Mouse (Mus musculus): ENCODE measurements around the gene Frrs1l.

Gene Frrs1l

GRCm38 (mm10) chr4:56914338-56914737 is 75.9 kb downstream of the Frrs1l start:
- peak; percentile 56 for DNase-seq (ENCODE audit: low read depth, low spot score)

DNA sequence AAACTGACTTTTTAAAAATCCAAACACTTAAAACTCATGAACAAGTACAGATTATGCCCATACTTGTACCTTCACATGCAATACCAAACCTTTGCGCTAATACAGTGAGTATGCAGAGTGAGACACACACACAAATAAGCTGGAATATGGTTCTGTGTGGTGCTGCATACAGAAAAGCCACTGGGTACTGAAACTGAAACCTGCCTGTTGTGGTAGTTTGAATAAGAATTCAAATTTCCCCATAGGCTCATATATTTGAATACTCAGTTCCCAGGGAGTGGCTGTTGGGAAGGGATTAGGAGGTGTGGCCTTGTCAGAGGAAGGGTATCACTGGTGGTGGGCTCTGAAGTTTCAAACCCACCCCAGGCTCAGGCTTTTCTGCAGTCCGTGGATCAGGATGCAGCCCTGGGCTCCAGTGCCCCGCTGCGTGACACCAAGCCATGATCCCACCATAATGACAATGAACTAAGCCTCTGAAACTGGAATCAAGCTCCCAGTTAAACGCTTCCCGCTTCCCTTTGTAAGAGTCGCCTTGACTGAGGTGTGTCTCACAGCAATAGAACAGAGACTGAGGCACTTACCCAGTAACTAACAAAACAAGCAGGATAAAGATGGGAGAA is 77.7 kb downstream of the Frrs1l start:
- DNase-seq (ENCODE audit: low read depth, low spot score): no peak

DNA sequence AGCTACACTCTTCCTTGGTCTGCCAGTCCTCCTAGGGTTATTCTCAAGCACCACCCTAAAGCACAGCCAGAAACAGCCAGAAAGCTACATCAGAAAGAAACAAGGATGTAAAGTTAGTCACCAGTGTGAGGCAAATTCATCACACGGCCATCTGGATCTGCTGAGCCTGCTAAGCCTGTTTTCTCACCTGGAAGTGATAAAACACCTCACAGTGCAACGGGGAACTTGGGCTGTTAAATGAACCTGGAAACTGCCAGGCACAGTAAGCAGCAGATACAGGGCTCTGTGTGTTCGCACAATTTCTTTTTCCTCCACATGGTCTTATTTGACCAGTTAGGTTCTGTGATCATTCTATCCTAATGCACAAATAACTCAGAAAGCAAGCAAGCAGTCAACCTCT is 80.6 kb downstream of the Frrs1l start:
- DNase-seq (ENCODE audit: low read depth, low spot score): no peak

GRCm38 (mm10) chr4:56907671-56908070 is 82.5 kb downstream of the Frrs1l start:
- no peak for DNase-seq (ENCODE audit: low read depth, low spot score)

Data from ES-CJ7 (cell line).